Mouse (Mus musculus) bone marrow, adult 2 months (tissue): ENCODE results near the gene Wdfy4.

Experiments
- CTCF ChIP-seq: fragments of 200-500 bp; IDR thresholded peaks from 2 replicates; pipeline ENCODE4 v1.5.1; 2011; ENCODE audit warnings: low read length, control low read depth; ENCODE audit not compliant: control insufficient read depth, insufficient read depth
- POLR2A ChIP-seq: fragments of 200-500 bp; IDR thresholded peaks from 2 replicates; pipeline ENCODE4 v1.6.1; 2011; ENCODE audit warnings: low read depth, mild to moderate bottlenecking, control low read depth, low read length, borderline replicate concordance; ENCODE audit not compliant: control insufficient read depth

GRCm38 (mm10) chr14:32964742-32965141, 220.6 kb downstream of the Wdfy4 start:
- TF ChIP-seq CTCF, result no peak
- no peak for TF ChIP-seq POLR2A
